Mouse (Mus musculus): ENCODE data around the gene Kmt2c. TPM values are rescaled to one million over a fixed set of nuclear protein-coding genes. Genes with fewer than 3 reads are reported as not detected.
A peak's percentile ranks its signal among the peaks of the same experiment; 100 is the strongest.

Gene Kmt2c
- 26.5 and 28.1 TPM in 2 replicates for polyA plus RNA-seq (2015; fragmentation: Nextera tagmentation; extraction: Ambion mirVana)

DNA sequence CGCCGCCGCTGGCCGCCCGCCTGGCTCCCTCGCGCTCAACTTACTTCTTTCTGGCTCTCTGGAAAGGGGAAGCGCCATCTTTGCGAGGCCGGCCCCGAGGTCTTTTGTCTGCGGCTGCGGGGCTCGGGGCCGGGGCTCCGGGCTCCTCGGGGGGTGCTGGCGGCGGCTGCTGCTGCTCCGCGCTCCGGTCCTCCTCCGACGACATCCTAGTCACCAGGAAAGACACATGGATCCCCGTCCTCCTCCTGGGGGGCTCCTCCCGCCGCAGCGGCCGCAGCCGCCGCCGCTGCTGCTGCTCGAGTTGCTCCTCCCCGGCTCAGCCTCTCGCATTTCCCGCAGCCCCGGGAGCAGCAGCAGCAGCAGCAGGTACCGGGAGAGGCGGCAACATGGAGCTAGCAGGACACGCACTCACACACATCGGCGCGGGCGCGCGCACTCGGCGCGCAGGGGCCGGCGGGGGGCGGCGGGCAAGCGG is at the start of gene Kmt2c:
Gene Kmt2c, minus strand, starts transcription at position 438 of the 475 bp plus-strand sequence.
- H3K27me3 ChIP-seq (replicated peaks; ENCODE audit: control insufficient read depth, insufficient read depth, low read length), result no peaks in the 10 kb centered on the region
- peaks cover 19% of the 10 kb centered on the region for H3K4me1 ChIP-seq (replicated peaks; ENCODE audit: control insufficient read depth, insufficient read depth, low read length)
- ATAC-seq, result peak; percentile 9; the same call in 1 of the 2 replicates
- H3K9ac ChIP-seq (replicated peaks; ENCODE audit: low read depth, low read length), result peak within 1 kb of the TSS; percentile 98
- H3K9me3 ChIP-seq (ENCODE audit: control insufficient read depth, low read length), result no peaks in the 10 kb centered on the region
- under 1% methylated on average over 48 of the region's 54 CpGs for WGBS
- peak within 1 kb of the TSS; percentile 100 for H3K27ac ChIP-seq (ENCODE audit: low read length)
- H3K4me3 ChIP-seq (replicated peaks; ENCODE audit: low read length), result peak within 1 kb of the TSS; percentile 88
- no peaks in the 10 kb centered on the region for H3K36me3 ChIP-seq (ENCODE audit: control insufficient read depth, insufficient read depth)
- peak within 1 kb of the TSS; percentile 90 for H3K4me2 ChIP-seq (ENCODE audit: low read length)

DNA sequence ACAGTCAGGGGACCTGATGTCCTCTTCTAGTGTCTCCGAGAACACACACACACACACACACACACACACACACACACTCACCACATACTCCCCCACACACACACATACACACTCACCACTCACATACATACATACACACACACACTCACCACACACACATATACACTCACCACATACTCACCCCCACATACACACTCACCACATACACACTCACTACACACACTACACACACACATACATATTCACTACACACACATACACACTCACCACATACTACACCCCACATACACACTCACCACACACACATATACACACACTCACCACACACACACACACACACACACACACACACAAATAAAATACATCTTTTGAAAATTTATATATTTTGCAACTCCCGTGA is 48.3 kb upstream of the Kmt2c start:
- Histone ChIP-seq H3K4me1 (replicated peaks; ENCODE audit: control insufficient read depth, insufficient read depth, low read length) (no peaks in the 10 kb centered on the region), H3K4me2 (ENCODE audit: low read length) (no peak overlapping the region), H3K27ac (ENCODE audit: low read length) (no peak overlapping the region), H3K36me3 (ENCODE audit: control insufficient read depth, insufficient read depth) (no peaks in the 10 kb centered on the region), H3K9ac (replicated peaks; ENCODE audit: low read depth, low read length) (no peak overlapping the region), H3K27me3 (replicated peaks; ENCODE audit: control insufficient read depth, insufficient read depth, low read length) (no peaks in the 10 kb centered on the region), H3K9me3 (ENCODE audit: control insufficient read depth, low read length) (no peaks in the 10 kb centered on the region), H3K4me3 (replicated peaks; ENCODE audit: low read length) (no peak overlapping the region)
- WGBS, result 93% methylated on average over 2 of the region's 2 CpGs
- ATAC-seq, result no peak

DNA sequence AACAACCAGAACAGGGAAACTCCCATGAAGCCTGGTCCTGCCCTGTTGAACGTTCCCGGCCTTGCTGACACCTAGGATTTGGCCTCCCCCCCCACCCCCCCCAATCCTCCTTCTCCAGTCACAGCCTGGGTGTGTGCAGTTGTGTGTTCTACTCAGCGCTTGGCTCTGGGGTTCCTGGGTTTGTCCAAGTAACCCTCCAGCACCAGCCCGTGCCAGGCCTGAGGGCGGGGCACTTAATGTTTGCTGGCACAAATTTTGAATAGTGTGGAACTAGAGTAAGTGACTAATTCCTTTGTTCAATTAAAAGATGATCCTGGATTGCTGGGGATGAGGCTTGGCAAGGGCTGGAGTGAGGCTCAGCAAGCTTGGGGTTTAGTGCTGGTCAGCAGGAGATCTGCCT is 46.0 kb upstream of the Kmt2c start:
- Histone ChIP-seq H3K4me3 (replicated peaks; ENCODE audit: low read length) (no peak overlapping the region), H3K27ac (ENCODE audit: low read length) (no peak overlapping the region), H3K9ac (replicated peaks; ENCODE audit: low read depth, low read length) (no peak overlapping the region), H3K27me3 (replicated peaks; ENCODE audit: control insufficient read depth, insufficient read depth, low read length) (no peaks in the 10 kb centered on the region), H3K9me3 (ENCODE audit: control insufficient read depth, low read length) (no peaks in the 10 kb centered on the region), H3K36me3 (ENCODE audit: control insufficient read depth, insufficient read depth) (no peaks in the 10 kb centered on the region), H3K4me1 (replicated peaks; ENCODE audit: control insufficient read depth, insufficient read depth, low read length) (no peaks in the 10 kb centered on the region), H3K4me2 (ENCODE audit: low read length) (no peak overlapping the region)
- ATAC-seq, result no peak
- 83% methylated on average over 5 of the region's 5 CpGs for WGBS

DNA sequence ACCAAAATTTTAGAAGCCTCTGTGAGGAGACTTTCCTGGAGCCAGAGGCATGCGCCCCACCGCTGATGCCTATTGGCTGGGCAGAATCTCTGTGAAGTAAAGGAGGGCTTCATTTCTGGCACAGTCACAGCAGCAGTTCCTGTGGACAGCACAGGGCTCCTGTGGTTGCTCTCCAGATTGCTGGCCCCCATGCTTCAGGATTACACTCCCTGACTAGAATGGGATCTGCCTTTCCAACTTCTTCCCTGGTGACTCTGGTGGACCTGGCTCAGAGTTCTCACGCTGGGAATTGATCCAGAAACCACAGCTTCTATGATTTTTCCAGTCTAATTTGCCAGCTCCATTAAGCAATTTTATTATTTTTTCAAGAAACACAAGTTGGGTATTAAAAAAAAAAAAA is 45.5 kb upstream of the Kmt2c start:
- WGBS, result 93% methylated on average over 3 of the region's 3 CpGs
- Histone ChIP-seq H3K4me1 (replicated peaks; ENCODE audit: control insufficient read depth, insufficient read depth, low read length) (no peaks in the 10 kb centered on the region), H3K9me3 (ENCODE audit: control insufficient read depth, low read length) (no peaks in the 10 kb centered on the region), H3K27ac (ENCODE audit: low read length) (no peak overlapping the region), H3K4me3 (replicated peaks; ENCODE audit: low read length) (no peak overlapping the region), H3K9ac (replicated peaks; ENCODE audit: low read depth, low read length) (no peak overlapping the region), H3K27me3 (replicated peaks; ENCODE audit: control insufficient read depth, insufficient read depth, low read length) (no peaks in the 10 kb centered on the region), H3K4me2 (ENCODE audit: low read length) (no peak overlapping the region), H3K36me3 (ENCODE audit: control insufficient read depth, insufficient read depth) (no peaks in the 10 kb centered on the region)
- ATAC-seq, result no peak

DNA sequence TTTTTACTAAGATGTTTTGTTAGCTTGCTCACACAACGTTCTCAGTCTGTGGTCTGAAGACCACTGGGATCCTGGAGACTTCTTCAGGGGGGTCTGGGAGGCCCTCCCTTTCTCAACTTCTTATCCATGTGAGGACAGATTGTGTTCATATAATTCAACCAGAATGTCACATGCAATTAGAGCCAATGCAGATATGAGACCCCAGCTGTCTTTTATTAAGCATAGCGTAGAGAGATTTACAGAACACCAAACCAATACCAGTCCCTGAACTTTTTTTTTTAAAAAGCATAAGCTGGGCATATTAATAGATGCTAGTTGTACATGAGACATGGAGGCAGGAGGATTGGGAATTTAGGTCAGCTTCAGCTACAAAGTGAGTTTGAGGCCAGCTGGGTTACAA is 43.1 kb upstream of the Kmt2c start:
- WGBS, result 69% methylated on average over 2 of the region's 2 CpGs

DNA sequence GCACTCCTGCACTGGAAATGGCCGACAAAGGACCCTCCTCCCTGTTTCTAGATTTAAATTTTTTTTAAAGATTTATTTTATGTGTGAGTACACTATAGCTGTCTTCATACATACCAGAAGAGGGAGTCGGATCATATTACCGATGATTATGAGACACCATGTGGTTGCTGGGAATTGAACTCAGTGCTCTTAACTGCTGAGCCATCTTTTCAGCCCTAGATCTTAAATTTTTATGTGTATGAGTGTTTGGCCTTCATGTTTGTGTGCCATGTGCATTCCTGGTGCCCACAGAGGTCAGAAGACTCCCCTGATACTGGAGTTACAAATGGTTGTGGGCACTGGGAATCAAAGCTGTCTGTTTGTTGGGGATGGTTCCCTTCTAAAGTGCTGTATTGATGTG is 42.3 kb upstream of the Kmt2c start:
- Histone ChIP-seq H3K4me1 (replicated peaks; ENCODE audit: control insufficient read depth, insufficient read depth, low read length) (no peaks in the 10 kb centered on the region), H3K4me3 (replicated peaks; ENCODE audit: low read length) (no peak overlapping the region), H3K27ac (ENCODE audit: low read length) (no peak overlapping the region), H3K27me3 (replicated peaks; ENCODE audit: control insufficient read depth, insufficient read depth, low read length) (no peaks in the 10 kb centered on the region), H3K36me3 (ENCODE audit: control insufficient read depth, insufficient read depth) (no peaks in the 10 kb centered on the region), H3K4me2 (ENCODE audit: low read length) (no peak overlapping the region), H3K9me3 (ENCODE audit: control insufficient read depth, low read length) (no peaks in the 10 kb centered on the region), H3K9ac (replicated peaks; ENCODE audit: low read depth, low read length) (no peak overlapping the region)
- no peak for ATAC-seq
- WGBS, result 96% methylated on average over 3 of the region's 3 CpGs

More for the DNA sequence above, 43.1 kb upstream of the Kmt2c start:
- no peaks in the 10 kb centered on the region for H3K9me3 ChIP-seq (ENCODE audit: control insufficient read depth, low read length)
- H3K4me3 ChIP-seq (replicated peaks; ENCODE audit: low read length), result no peak overlapping the region
- no peak overlapping the region for H3K4me2 ChIP-seq (ENCODE audit: low read length)
- no peak overlapping the region for H3K9ac ChIP-seq (replicated peaks; ENCODE audit: low read depth, low read length)
- no peak overlapping the region for H3K27ac ChIP-seq (ENCODE audit: low read length)
- no peaks in the 10 kb centered on the region for H3K4me1 ChIP-seq (replicated peaks; ENCODE audit: control insufficient read depth, insufficient read depth, low read length)
- ATAC-seq, result no peak
- H3K36me3 ChIP-seq (ENCODE audit: control insufficient read depth, insufficient read depth), result no peaks in the 10 kb centered on the region
- H3K27me3 ChIP-seq (replicated peaks; ENCODE audit: control insufficient read depth, insufficient read depth, low read length), result no peaks in the 10 kb centered on the region

DNA sequence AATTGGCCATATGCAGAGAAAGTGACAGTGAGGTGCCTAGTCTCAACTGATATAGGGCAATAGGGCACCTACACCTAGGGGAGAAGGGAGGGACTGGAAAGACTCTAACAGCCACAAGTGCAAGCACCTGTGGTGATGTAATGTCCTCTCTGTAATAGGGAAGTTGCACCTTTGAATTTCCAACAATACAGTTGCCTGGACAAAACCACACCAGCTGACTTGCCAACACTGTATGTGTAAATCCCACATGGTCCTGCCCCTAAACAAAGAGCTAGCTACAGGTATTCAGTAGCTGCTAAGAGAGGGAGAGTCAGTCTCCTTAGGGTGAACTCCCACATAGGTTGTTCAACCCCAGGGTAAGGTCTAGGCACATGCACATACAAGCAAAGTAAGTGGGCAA is 41.8 kb upstream of the Kmt2c start:
- Histone ChIP-seq H3K4me3 (replicated peaks; ENCODE audit: low read length) (no peak overlapping the region), H3K9ac (replicated peaks; ENCODE audit: low read depth, low read length) (no peak overlapping the region), H3K27ac (ENCODE audit: low read length) (no peak overlapping the region), H3K4me1 (replicated peaks; ENCODE audit: control insufficient read depth, insufficient read depth, low read length) (no peaks in the 10 kb centered on the region), H3K4me2 (ENCODE audit: low read length) (no peak overlapping the region), H3K9me3 (ENCODE audit: control insufficient read depth, low read length) (no peaks in the 10 kb centered on the region), H3K27me3 (replicated peaks; ENCODE audit: control insufficient read depth, insufficient read depth, low read length) (no peaks in the 10 kb centered on the region), H3K36me3 (ENCODE audit: control insufficient read depth, insufficient read depth) (no peaks in the 10 kb centered on the region)
- ATAC-seq, result no peak

DNA sequence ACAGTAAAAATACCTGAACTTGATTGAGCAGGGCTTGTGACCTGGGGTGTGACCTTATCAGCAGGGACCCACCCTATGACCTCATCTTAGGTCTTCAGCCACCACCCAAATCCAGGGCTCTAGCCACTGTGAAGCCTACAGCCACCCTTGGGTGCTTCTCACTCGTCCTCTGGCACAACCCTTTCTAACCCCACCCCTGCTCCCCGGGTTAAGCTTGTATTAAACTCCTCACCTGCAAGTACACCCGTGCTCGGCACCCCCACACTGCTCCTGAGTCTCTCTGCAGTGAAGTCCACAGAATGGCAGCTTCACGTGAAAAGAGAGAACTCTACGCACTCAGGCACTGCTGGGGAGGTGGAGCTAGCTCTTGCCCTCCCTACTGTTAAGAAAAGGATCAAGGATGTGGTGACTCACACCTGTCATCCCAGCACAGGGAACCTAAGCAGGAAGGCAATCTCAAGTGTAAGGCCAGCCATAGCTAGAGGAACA is 38.4 kb upstream of the Kmt2c start:
- no peak for ATAC-seq
- Histone ChIP-seq H3K4me1 (replicated peaks; ENCODE audit: control insufficient read depth, insufficient read depth, low read length) (no peaks in the 10 kb centered on the region; the same call in 1 of the 2 replicates), H3K4me3 (replicated peaks; ENCODE audit: low read length) (no peak overlapping the region), H3K4me2 (ENCODE audit: low read length) (no peak overlapping the region), H3K27me3 (replicated peaks; ENCODE audit: control insufficient read depth, insufficient read depth, low read length) (no peaks in the 10 kb centered on the region), H3K27ac (ENCODE audit: low read length) (no peak overlapping the region), H3K9me3 (ENCODE audit: control insufficient read depth, low read length) (no peaks in the 10 kb centered on the region), H3K9ac (replicated peaks; ENCODE audit: low read depth, low read length) (no peak overlapping the region), H3K36me3 (ENCODE audit: control insufficient read depth, insufficient read depth) (no peaks in the 10 kb centered on the region)
- WGBS, result 45% methylated on average over 6 of the region's 6 CpGs

DNA sequence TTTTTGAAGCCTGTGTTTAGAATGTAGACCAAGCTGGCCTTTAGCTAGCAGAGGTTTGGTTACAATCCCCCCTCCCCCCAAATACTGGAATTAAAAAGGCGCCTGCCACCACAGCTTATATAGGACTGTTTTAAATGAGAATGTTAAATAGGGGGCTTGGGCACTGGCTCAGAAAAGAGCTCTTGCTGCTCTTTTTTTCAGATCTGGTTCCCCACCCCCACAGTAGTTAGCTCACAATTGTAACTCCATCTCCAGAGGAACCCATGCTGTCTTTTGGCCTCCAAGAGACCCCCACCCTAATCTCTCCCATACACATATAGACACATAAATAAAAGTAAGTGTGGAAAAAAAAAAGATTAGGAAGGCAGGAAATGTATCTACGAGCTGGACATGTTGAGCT is 37.9 kb upstream of the Kmt2c start:
- no peaks in the 10 kb centered on the region for H3K27me3 ChIP-seq (replicated peaks; ENCODE audit: control insufficient read depth, insufficient read depth, low read length)
- H3K4me2 ChIP-seq (ENCODE audit: low read length), result no peak overlapping the region
- WGBS, result 37% methylated on average over 2 of the region's 2 CpGs
- no peaks in the 10 kb centered on the region; the same call in 1 of the 2 replicates for H3K4me1 ChIP-seq (replicated peaks; ENCODE audit: control insufficient read depth, insufficient read depth, low read length)
- no peak overlapping the region for H3K4me3 ChIP-seq (replicated peaks; ENCODE audit: low read length)
- no peak for ATAC-seq
- H3K27ac ChIP-seq (ENCODE audit: low read length), result no peak overlapping the region
- H3K9me3 ChIP-seq (ENCODE audit: control insufficient read depth, low read length), result no peaks in the 10 kb centered on the region
- no peaks in the 10 kb centered on the region for H3K36me3 ChIP-seq (ENCODE audit: control insufficient read depth, insufficient read depth)
- no peak overlapping the region for H3K9ac ChIP-seq (replicated peaks; ENCODE audit: low read depth, low read length)

DNA sequence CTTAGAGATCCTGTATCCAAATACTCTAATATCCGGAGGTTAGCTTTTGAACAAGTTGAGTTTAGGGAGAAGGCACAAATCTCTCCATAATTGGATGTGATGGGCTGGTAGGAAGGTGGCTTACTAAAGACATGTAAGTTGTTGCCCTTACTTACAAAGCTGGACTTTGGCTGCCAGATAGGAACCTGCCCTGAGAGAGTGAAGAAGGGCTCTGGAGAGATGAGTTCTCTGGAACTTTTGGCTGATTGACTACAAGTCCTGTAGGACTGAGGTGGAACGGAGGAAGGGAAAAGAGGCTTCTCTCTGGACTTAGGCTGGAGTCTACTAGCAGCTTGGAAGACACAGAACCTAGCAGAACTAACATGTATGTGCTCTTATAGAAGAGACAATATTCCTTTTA is 37.0 kb upstream of the Kmt2c start:
- no peak overlapping the region for H3K27ac ChIP-seq (ENCODE audit: low read length)
- ATAC-seq, result no peak
- no peak overlapping the region for H3K4me3 ChIP-seq (replicated peaks; ENCODE audit: low read length)
- H3K4me2 ChIP-seq (ENCODE audit: low read length), result no peak overlapping the region
- H3K36me3 ChIP-seq (ENCODE audit: control insufficient read depth, insufficient read depth), result no peaks in the 10 kb centered on the region
- no peaks in the 10 kb centered on the region for H3K27me3 ChIP-seq (replicated peaks; ENCODE audit: control insufficient read depth, insufficient read depth, low read length)
- 84% methylated on average over 2 of the region's 2 CpGs for WGBS
- H3K9ac ChIP-seq (replicated peaks; ENCODE audit: low read depth, low read length), result no peak overlapping the region
- H3K9me3 ChIP-seq (ENCODE audit: control insufficient read depth, low read length), result no peaks in the 10 kb centered on the region
- H3K4me1 ChIP-seq (replicated peaks; ENCODE audit: control insufficient read depth, insufficient read depth, low read length), result no peaks in the 10 kb centered on the region; the same call in 1 of the 2 replicates

Measured in forebrain, embryonic 16.5 days (tissue).